ENCODE assay signal across 8 mouse cellular contexts in the genomic region with DNA sequence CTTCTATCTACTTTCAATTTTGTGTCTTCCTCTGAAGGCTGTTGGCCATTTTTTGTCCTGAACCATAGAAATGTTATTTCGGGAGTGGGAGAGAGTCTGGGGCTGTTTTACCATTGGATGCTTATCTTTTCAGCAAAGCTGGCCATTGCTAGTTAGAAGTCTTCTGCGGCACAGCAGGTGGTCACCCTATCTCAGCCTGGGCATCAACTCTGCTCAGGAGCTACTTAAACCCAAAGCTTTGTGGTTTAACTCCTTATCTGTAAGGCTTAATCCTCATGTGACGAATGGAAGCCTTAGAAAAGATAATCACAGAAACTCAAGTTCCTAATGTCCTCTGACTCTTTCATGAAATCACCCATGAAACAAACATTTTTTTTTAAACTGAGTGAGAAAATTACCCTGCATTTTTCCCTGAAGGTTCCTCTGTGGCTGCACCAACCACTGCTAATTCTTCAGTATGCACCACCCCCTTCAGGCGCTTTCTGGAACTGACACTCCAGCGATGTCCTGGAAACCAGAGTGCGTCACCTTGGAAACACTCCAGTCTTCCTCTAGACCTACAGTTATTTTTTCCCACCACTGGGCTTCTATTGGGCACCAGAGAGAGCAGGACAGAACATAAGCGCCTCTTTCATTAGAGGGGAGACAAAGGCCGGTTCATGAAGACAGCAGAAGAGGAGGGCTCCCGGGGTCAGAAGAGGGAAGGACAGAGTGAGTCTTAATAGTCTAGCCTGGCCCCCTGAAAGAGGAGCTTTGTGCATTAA.
DNase-seq lines count a peak whose midpoint lies in the region; ATAC-seq and TF ChIP-seq lines count a peak whose summit lies in the region.

No protein-coding gene starts in this region.

- no peak overlapping the region for H3K9ac ChIP-seq in embryonic facial prominence, embryonic 11.5 days (replicated peaks; ENCODE audit: low read length)
- H3K9ac ChIP-seq in midbrain, embryonic 13.5 days (replicated peaks): no peak overlapping the region
- H3K9ac ChIP-seq in stomach, postnatal 0 days (ENCODE audit: low read length): no peak overlapping the region

- intact Hi-C loops in left cerebral cortex, postnatal 25 days (cut with DNase I): loop anchor here (1.0 to 2.0 kb wide), 3 partner anchors 49 to 203 kb away; no protein-coding TSS in a partner anchor

- H3K9me3 ChIP-seq in embryonic facial prominence, embryonic 11.5 days (replicated peaks; ENCODE audit: control insufficient read depth, low read length): no peaks in the 10 kb centered on the region
- no peaks in the 10 kb centered on the region for H3K9me3 ChIP-seq in midbrain, embryonic 13.5 days
- no peaks in the 10 kb centered on the region for H3K9me3 ChIP-seq in stomach, postnatal 0 days (ENCODE audit: control insufficient read depth, low read length)

- no peaks in the 10 kb centered on the region for H3K27me3 ChIP-seq in embryonic facial prominence, embryonic 11.5 days (ENCODE audit: control insufficient read depth, insufficient read depth, low read length)
- H3K27me3 ChIP-seq in midbrain, embryonic 13.5 days: no peaks in the 10 kb centered on the region
- H3K27me3 ChIP-seq in stomach, postnatal 0 days (ENCODE audit: control insufficient read depth, insufficient read depth, low read length): no peaks in the 10 kb centered on the region

- no peaks in the 10 kb centered on the region for H3K4me1 ChIP-seq in embryonic facial prominence, embryonic 11.5 days (ENCODE audit: control insufficient read depth, insufficient read depth, low read length)
- peaks cover 15% of the 10 kb centered on the region for H3K4me1 ChIP-seq in midbrain, embryonic 13.5 days (replicated peaks)
- H3K4me1 ChIP-seq in stomach, postnatal 0 days (replicated peaks; ENCODE audit: control insufficient read depth, insufficient read depth): no peaks in the 10 kb centered on the region

- no peak for ATAC-seq in CD4-positive, CD25-positive, alpha-beta regulatory T cell, adult 4 months
- peak; percentile 90 for ATAC-seq in embryonic facial prominence, embryonic 11.5 days (replicated peaks; ENCODE audit: insufficient number of reproducible peaks, low FRiP score, low TSS enrichment, low read depth)
- ATAC-seq in midbrain, embryonic 13.5 days: peak; percentile 95
- ATAC-seq in stomach, postnatal 0 days (ENCODE audit: low FRiP score, low TSS enrichment): peak; percentile 84

- no peak overlapping the region for H3K4me2 ChIP-seq in embryonic facial prominence, embryonic 11.5 days (ENCODE audit: low read depth, low read length)
- H3K4me2 ChIP-seq in midbrain, embryonic 13.5 days (replicated peaks): peak overlapping the region; percentile 28
- H3K4me2 ChIP-seq in stomach, postnatal 0 days (replicated peaks; ENCODE audit: low read depth): no peak overlapping the region

- peak; percentile 87 for TF ChIP-seq CTCF in stomach, postnatal 0 days (IDR thresholded peaks at IDR 0.05; ENCODE audit: low read depth)

- no peak overlapping the region for H3K4me3 ChIP-seq in embryonic facial prominence, embryonic 11.5 days (ENCODE audit: low read depth, low read length)
- no peak overlapping the region for H3K4me3 ChIP-seq in midbrain, embryonic 13.5 days (replicated peaks)
- H3K4me3 ChIP-seq in stomach, postnatal 0 days (ENCODE audit: low read depth, low read length): no peak overlapping the region

- H3K27ac ChIP-seq in embryonic facial prominence, embryonic 11.5 days (replicated peaks; ENCODE audit: low read depth, low read length): no peak overlapping the region
- peak overlapping the region; percentile 21; the same call in 1 of the 2 replicates for H3K27ac ChIP-seq in midbrain, embryonic 13.5 days
- H3K27ac ChIP-seq in stomach, postnatal 0 days (replicated peaks): no peak overlapping the region

- no peak for TF ChIP-seq EP300 in stomach, postnatal 0 days (optimal IDR thresholded peaks at IDR 0.05)

- no peaks in the 10 kb centered on the region for H3K36me3 ChIP-seq in embryonic facial prominence, embryonic 11.5 days (replicated peaks; ENCODE audit: control insufficient read depth, insufficient read depth, low read depth, low read length)
- H3K36me3 ChIP-seq in midbrain, embryonic 13.5 days: no peaks in the 10 kb centered on the region
- no peaks in the 10 kb centered on the region for H3K36me3 ChIP-seq in stomach, postnatal 0 days (ENCODE audit: control insufficient read depth, insufficient read depth, low read length)

- 11% methylated on average over 9 of the region's 9 CpGs for WGBS in embryonic facial prominence, embryonic 11.5 days
- 10% methylated on average over 9 of the region's 9 CpGs for WGBS in midbrain, embryonic 13.5 days
- 28% methylated on average over 9 of the region's 9 CpGs for WGBS in stomach, postnatal 0 days

- DNase-seq in CD4-positive, CD25-positive, alpha-beta regulatory T cell, adult 2 months (ENCODE audit: low read depth, low spot score): peak; percentile 1
- DNase-seq in embryonic facial prominence, embryonic 11.5 days (ENCODE audit: low spot score): peak; percentile 92
- DNase-seq in heart, adult 18-20 months: peak; percentile 53 to 78
- DNase-seq in kidney, adult 11 months: peak; percentile 17
- peak; percentile 88 to 94 for DNase-seq in left cerebral cortex, postnatal 25 days (ENCODE audit: low spot score in 2 of 2)
- DNase-seq in stomach, postnatal 0 days (ENCODE audit: low spot score): peak; percentile 77

Comparison
In these comparisons a context has a peak if more than half of its experiments do, and no peak if none do; other contexts are left out.
1. DNase-seq: peak in every context shown above with its lines; median percentile 92 in embryonic facial prominence, embryonic 11.5 days; 91 in left cerebral cortex, postnatal 25 days; 77 in stomach, postnatal 0 days; 66 in heart, adult 18-20 months; 17 in kidney, adult 11 months; 1 in CD4-positive, CD25-positive, alpha-beta regulatory T cell, adult 2 months.